Mouse (Mus musculus): ENCODE measurements around the gene Hoxb5. TPM values are rescaled to one million over a fixed set of nuclear protein-coding genes. Genes with fewer than 3 reads are reported as not detected.

Hoxb5 gene
- polyA plus RNA-seq, 1 experiment from 2014 or later, result 4.5 TPM

DNA sequence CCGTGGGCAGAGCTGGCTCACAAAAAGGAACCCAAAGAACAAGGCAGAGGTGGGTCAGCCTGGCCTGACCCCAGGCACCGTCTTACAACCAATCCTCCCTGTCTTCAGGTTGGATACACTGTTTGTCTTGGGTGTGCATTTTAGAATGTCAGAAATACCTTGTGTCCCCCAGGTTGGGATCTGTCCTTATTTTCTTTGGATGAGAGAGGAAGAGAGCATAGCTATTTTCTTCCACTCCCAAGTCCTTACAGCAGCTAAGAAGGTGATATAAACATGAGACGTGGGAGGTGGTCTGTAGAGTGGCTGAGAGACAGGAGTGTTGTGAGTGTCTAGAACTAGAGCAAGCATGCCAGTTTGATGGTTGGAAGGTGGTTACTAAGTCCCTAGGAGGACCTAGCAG, 5.7 kb upstream of the Hoxb5 start:
- ATAC-seq (replicated peaks; ENCODE audit: low FRiP score), result no peak

DNA sequence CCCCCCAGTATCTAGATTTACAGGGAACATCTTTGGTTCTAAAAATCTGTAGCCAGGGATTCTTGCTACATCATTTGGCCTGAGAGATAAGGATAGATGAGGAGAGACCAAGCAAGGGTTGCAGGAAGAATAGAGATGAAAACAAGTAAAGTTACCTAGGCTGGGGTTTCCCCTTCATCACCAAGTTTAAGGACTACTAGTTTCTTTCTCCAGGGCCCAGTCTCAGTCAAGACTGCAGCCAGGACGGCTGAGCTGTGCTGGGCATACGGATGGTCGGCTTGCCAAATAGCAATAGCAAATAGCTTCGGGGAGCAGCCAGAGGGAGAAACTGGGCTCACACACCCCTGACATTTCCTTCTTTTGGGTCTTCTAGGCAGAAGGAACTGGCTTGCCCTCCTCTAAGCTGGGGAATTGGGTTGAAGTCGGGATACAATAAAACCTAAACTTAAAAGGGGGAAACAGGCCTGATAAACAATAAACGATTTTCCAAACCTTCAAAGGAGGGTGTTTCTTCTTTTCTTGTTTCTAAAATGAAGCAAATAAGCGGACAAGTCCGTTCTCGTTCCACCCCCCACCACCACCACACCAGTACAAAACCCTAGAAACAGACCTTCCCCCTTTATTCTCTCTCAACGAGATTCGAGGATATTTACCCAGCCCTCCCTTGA, 5.0 kb upstream of the Hoxb5 start:
- no peaks in the 10 kb centered on the region for H3K9me3 ChIP-seq (ENCODE audit: control insufficient read depth, low read length)
- no peak overlapping the region for H3K27ac ChIP-seq (ENCODE audit: low read depth, low read length)
- ATAC-seq (replicated peaks; ENCODE audit: low FRiP score) (no peak), DNase-seq (ENCODE audit: low spot score) (no peak)
- no peaks in the 10 kb centered on the region for H3K36me3 ChIP-seq (ENCODE audit: control insufficient read depth, insufficient read depth, low read length)
- no peak overlapping the region for H3K4me3 ChIP-seq (ENCODE audit: low read depth, low read length)
- 0 out of 2 replicates have a peak, but pooled peaks cover 9% of the 10 kb centered on the region for H3K4me1 ChIP-seq (replicated peaks; ENCODE audit: control insufficient read depth, insufficient read depth, low read length)
- H3K9ac ChIP-seq (ENCODE audit: low read depth, low read length), result no peak overlapping the region
- 12% methylated on average over 11 of the region's 11 CpGs for WGBS
- H3K27me3 ChIP-seq (replicated peaks; ENCODE audit: control insufficient read depth, insufficient read depth, low read length), result peaks cover 100% of the 10 kb centered on the region
- no peak overlapping the region for H3K4me2 ChIP-seq

More for the DNA sequence above, 5.7 kb upstream of the Hoxb5 start:
- H3K27ac ChIP-seq (ENCODE audit: low read depth, low read length), result no peak overlapping the region
- 0 out of 2 replicates have a peak, but pooled peaks cover 9% of the 10 kb centered on the region for H3K4me1 ChIP-seq (replicated peaks; ENCODE audit: control insufficient read depth, insufficient read depth, low read length)
- H3K9ac ChIP-seq (ENCODE audit: low read depth, low read length), result no peak overlapping the region
- no peak overlapping the region for H3K4me2 ChIP-seq
- DNase-seq (ENCODE audit: low spot score), result no peak
- peaks cover 100% of the 10 kb centered on the region for H3K27me3 ChIP-seq (replicated peaks; ENCODE audit: control insufficient read depth, insufficient read depth, low read length)
- no peaks in the 10 kb centered on the region for H3K36me3 ChIP-seq (ENCODE audit: control insufficient read depth, insufficient read depth, low read length)
- H3K9me3 ChIP-seq (ENCODE audit: control insufficient read depth, low read length), result no peaks in the 10 kb centered on the region
- 24% methylated on average over 3 of the region's 3 CpGs for WGBS
- H3K4me3 ChIP-seq (ENCODE audit: low read depth, low read length), result no peak overlapping the region

GRCm38 (mm10) chr11:96298895-96299667, 4.1 kb upstream of the Hoxb5 start:
- H3K4me3 ChIP-seq (ENCODE audit: low read depth, low read length), result peak overlapping the region; percentile 44
- H3K9ac ChIP-seq (ENCODE audit: low read depth, low read length), result no peak overlapping the region
- no peaks in the 10 kb centered on the region for H3K9me3 ChIP-seq (ENCODE audit: control insufficient read depth, low read length)
- no peaks in the 10 kb centered on the region for H3K36me3 ChIP-seq (ENCODE audit: control insufficient read depth, insufficient read depth, low read length)
- no peak for DNase-seq (ENCODE audit: low spot score)
- under 1% methylated on average over 61 of the region's 66 CpGs for WGBS
- H3K4me2 ChIP-seq, result peak overlapping the region; percentile 61
- no peak overlapping the region; the same call in 1 of the 2 replicates for H3K27ac ChIP-seq (ENCODE audit: low read depth, low read length)
- H3K27me3 ChIP-seq (replicated peaks; ENCODE audit: control insufficient read depth, insufficient read depth, low read length), result peaks cover 100% of the 10 kb centered on the region
- 0 out of 2 replicates have a peak, but pooled peaks cover 9% of the 10 kb centered on the region for H3K4me1 ChIP-seq (replicated peaks; ENCODE audit: control insufficient read depth, insufficient read depth, low read length)
- no peak for ATAC-seq (replicated peaks; ENCODE audit: low FRiP score)

DNA sequence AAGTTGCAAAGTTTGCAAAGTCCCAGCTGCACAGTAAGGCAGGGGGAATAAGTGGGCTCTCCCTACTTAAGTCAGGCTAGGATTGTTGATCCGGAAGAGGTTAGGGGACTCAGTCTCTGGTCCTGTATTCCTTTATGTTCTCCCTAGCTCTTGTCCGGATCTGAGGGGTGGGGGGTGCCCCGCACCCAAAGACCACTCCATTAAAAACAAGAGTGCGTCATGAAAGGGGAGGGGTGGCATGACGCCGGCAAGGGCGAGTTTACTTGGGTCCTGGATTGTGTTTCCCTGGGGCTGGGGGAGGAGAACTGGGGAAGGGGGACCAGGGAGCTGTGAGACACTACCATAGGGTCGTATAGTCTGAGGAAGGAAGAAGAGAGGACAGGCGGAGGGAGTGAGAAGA, 3.4 kb upstream of the Hoxb5 start:
- Histone ChIP-seq H3K4me1 (replicated peaks; ENCODE audit: control insufficient read depth, insufficient read depth, low read length) (0 out of 2 replicates have a peak, but pooled peaks cover 9% of the 10 kb centered on the region), H3K27me3 (replicated peaks; ENCODE audit: control insufficient read depth, insufficient read depth, low read length) (peaks cover 100% of the 10 kb centered on the region), H3K36me3 (ENCODE audit: control insufficient read depth, insufficient read depth, low read length) (no peaks in the 10 kb centered on the region), H3K9me3 (ENCODE audit: control insufficient read depth, low read length) (no peaks in the 10 kb centered on the region), H3K9ac (ENCODE audit: low read depth, low read length) (no peak overlapping the region), H3K27ac (ENCODE audit: low read depth, low read length) (no peak overlapping the region), H3K4me2 (peak overlapping the region; percentile 61), H3K4me3 (ENCODE audit: low read depth, low read length) (peak overlapping the region; percentile 44; the same call in 1 of the 2 replicates)
- no peak for ATAC-seq (replicated peaks; ENCODE audit: low FRiP score)
- WGBS, result 3% methylated on average over 9 of the region's 9 CpGs
- no peak for DNase-seq (ENCODE audit: low spot score)

GRCm38 (mm10) chr11:96300354-96301063, 2.6 kb upstream of the Hoxb5 start:
- DNase-seq (ENCODE audit: low spot score) (no peak), ATAC-seq (replicated peaks; ENCODE audit: low FRiP score) (no peak)
- 3% methylated on average over 34 of the region's 35 CpGs for WGBS
- H3K9me3 ChIP-seq (ENCODE audit: control insufficient read depth, low read length), result no peaks in the 10 kb centered on the region
- peak overlapping the region; percentile 25; the same call in 1 of the 2 replicates for H3K4me3 ChIP-seq (ENCODE audit: low read depth, low read length)
- H3K9ac ChIP-seq (ENCODE audit: low read depth, low read length), result no peak overlapping the region
- no peaks in the 10 kb centered on the region for H3K36me3 ChIP-seq (ENCODE audit: control insufficient read depth, insufficient read depth, low read length)
- H3K27me3 ChIP-seq (replicated peaks; ENCODE audit: control insufficient read depth, insufficient read depth, low read length), result peaks cover 100% of the 10 kb centered on the region
- H3K4me2 ChIP-seq, result peak overlapping the region; percentile 23
- H3K27ac ChIP-seq (ENCODE audit: low read depth, low read length), result no peak overlapping the region
- 0 out of 2 replicates have a peak, but pooled peaks cover 7% of the 10 kb centered on the region for H3K4me1 ChIP-seq (replicated peaks; ENCODE audit: control insufficient read depth, insufficient read depth, low read length)

DNA sequence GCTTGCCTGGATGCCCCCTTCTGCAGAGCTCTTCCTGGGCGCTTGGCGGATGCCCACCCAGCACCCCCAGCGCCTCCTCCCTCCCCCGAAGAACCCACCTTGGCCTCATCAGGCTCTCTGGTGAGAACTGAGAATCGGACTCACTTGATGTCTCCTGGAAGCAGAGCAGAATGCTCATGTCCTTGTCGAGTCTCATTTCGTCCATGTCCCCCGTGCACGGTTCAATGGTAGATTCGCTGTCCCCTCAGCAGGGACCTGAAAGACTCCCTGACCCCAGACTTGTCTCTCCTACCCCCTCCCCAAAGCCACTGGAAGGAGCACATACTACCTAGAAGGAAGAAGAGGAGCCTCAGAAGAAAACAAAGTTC, 2.1 kb upstream of the Hoxb5 start:
- H3K4me1 ChIP-seq (replicated peaks; ENCODE audit: control insufficient read depth, insufficient read depth, low read length), result 0 out of 2 replicates have a peak, but pooled peaks cover 6% of the 10 kb centered on the region
- H3K4me3 ChIP-seq (ENCODE audit: low read depth, low read length), result peak overlapping the region; percentile 25; the same call in 1 of the 2 replicates
- no peaks in the 10 kb centered on the region for H3K9me3 ChIP-seq (ENCODE audit: control insufficient read depth, low read length)
- no peak for ATAC-seq (replicated peaks; ENCODE audit: low FRiP score)
- no peak for DNase-seq (ENCODE audit: low spot score)
- peak overlapping the region; percentile 23 for H3K4me2 ChIP-seq
- H3K9ac ChIP-seq (ENCODE audit: low read depth, low read length), result no peak overlapping the region
- H3K27ac ChIP-seq (ENCODE audit: low read depth, low read length), result no peak overlapping the region
- no peaks in the 10 kb centered on the region for H3K36me3 ChIP-seq (ENCODE audit: control insufficient read depth, insufficient read depth, low read length)
- H3K27me3 ChIP-seq (replicated peaks; ENCODE audit: control insufficient read depth, insufficient read depth, low read length), result peaks cover 100% of the 10 kb centered on the region
- 23% methylated on average over 10 of the region's 10 CpGs for WGBS

- peaks cover 100% of the 10 kb centered on the region for H3K27me3 ChIP-seq (replicated peaks; ENCODE audit: control insufficient read depth, insufficient read depth, low read length)
- H3K9ac ChIP-seq (ENCODE audit: low read depth, low read length), result no peak overlapping the region
- H3K9me3 ChIP-seq (ENCODE audit: control insufficient read depth, low read length), result no peaks in the 10 kb centered on the region
- 0 out of 2 replicates have a peak overlapping the region, but pooled peaks have one; percentile 1 for H3K4me2 ChIP-seq
- no peak for DNase-seq (ENCODE audit: low spot score)
- no peak for ATAC-seq (replicated peaks; ENCODE audit: low FRiP score)
- 0 out of 2 replicates have a peak, but pooled peaks cover 6% of the 10 kb centered on the region for H3K4me1 ChIP-seq (replicated peaks; ENCODE audit: control insufficient read depth, insufficient read depth, low read length)
- no peak overlapping the region for H3K27ac ChIP-seq (ENCODE audit: low read depth, low read length)
- H3K4me3 ChIP-seq (ENCODE audit: low read depth, low read length), result no peak overlapping the region
- no peaks in the 10 kb centered on the region for H3K36me3 ChIP-seq (ENCODE audit: control insufficient read depth, insufficient read depth, low read length)
- 12% methylated on average over 15 of the region's 15 CpGs for WGBS
These were observed 1.3 kb upstream of the Hoxb5 start for GRCm38 (mm10) chr11:96301837-96302236.

DNA sequence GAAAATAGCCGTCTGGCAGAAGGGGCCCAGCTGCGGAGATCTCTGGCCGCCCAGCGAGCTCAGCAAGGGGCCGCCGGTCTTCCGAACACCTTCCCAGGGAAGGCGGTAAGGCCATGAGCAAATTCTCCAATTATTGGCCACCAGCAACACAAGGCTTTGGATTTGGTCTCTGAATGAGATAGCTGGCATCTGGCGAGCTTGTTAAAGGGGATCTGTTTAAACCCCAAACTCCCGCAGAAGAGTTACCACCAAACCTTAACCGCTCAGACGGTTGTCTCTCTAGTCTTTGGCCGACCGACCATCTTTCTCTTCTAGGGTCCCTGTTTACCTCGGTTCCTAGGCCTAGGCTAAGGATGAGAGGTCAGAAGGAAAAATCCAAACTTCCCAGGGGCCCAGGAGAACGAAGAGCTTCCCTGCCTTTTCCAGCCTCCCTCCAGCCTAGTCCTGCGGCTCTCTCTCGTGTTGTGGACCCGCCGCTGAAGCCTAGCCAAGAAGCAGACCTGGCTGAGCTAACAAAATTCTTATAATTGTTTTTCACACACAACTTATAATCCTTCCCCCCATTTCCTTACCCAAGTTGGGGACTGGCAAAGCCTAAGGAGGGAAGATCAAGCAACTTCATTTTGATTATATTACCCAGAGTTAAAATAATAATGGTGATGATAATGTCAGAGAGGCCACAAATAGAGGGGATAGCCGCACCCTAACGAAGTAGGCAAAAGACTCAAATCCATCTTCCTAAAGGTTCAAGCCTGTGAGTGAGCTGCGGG, 570 bp upstream of the Hoxb5 start:
- H3K36me3 ChIP-seq (ENCODE audit: control insufficient read depth, insufficient read depth, low read length), result no peaks in the 10 kb centered on the region
- 0 out of 2 replicates have a peak, but pooled peaks cover 6% of the 10 kb centered on the region for H3K4me1 ChIP-seq (replicated peaks; ENCODE audit: control insufficient read depth, insufficient read depth, low read length)
- WGBS, result 24% methylated on average over 23 of the region's 23 CpGs
- ATAC-seq (replicated peaks; ENCODE audit: low FRiP score), result no peak
- no peak overlapping the region for H3K27ac ChIP-seq (ENCODE audit: low read depth, low read length)
- no peak overlapping the region; the same call in 1 of the 2 replicates for H3K4me2 ChIP-seq
- no peaks in the 10 kb centered on the region for H3K9me3 ChIP-seq (ENCODE audit: control insufficient read depth, low read length)
- H3K9ac ChIP-seq (ENCODE audit: low read depth, low read length), result no peak overlapping the region
- H3K27me3 ChIP-seq (replicated peaks; ENCODE audit: control insufficient read depth, insufficient read depth, low read length), result peaks cover 99% of the 10 kb centered on the region
- DNase-seq (ENCODE audit: low spot score), result no peak
- H3K4me3 ChIP-seq (ENCODE audit: low read depth, low read length), result no peak overlapping the region; the same call in 1 of the 2 replicates
